Mouse (Mus musculus): ENCODE measurements around the gene Slx4. TPM values are rescaled to one million over a fixed set of nuclear protein-coding genes. Genes with fewer than 3 reads are reported as not detected.
A peak's percentile ranks its signal among the peaks of the same experiment; 100 is the strongest.

Gene Slx4
- polyA plus RNA-seq, 1 experiment from 2014 or later = 14.0 TPM

- Histone ChIP-seq H3K4me1 (no peaks in the 10 kb centered on the region), H3K27ac (no peak overlapping the region), H3K9me3 (replicated peaks) (no peaks in the 10 kb centered on the region), H3K27me3 (replicated peaks) (no peaks in the 10 kb centered on the region), H3K36me3 (peaks cover 83% of the 10 kb centered on the region), H3K9ac (no peak overlapping the region), H3K4me2 (no peak overlapping the region), H3K4me3 (no peak overlapping the region)
- no peak for ATAC-seq
- 43% methylated on average over 1 of the region's 1 CpGs for WGBS (ENCODE audit: insufficient replicate concordance)
Measured at GRCm38 (mm10) chr16:3934091-3934490, 69.5 kb downstream of the Slx4 start.

GRCm38 (mm10) chr16:3933536-3933935 is 70.0 kb downstream of the Slx4 start:
- no peak for ATAC-seq
- peaks cover 82% of the 10 kb centered on the region for H3K36me3 ChIP-seq
- no peak overlapping the region for H3K4me2 ChIP-seq
- no peaks in the 10 kb centered on the region for H3K4me1 ChIP-seq
- no peaks in the 10 kb centered on the region for H3K9me3 ChIP-seq (replicated peaks)
- H3K27ac ChIP-seq = no peak overlapping the region
- H3K27me3 ChIP-seq (replicated peaks) = no peaks in the 10 kb centered on the region
- WGBS (ENCODE audit: insufficient replicate concordance) = 75% methylated on average over 6 of the region's 6 CpGs
- no peak overlapping the region for H3K9ac ChIP-seq
- no peak overlapping the region for H3K4me3 ChIP-seq

GRCm38 (mm10) chr16:3929151-3929550 is 74.4 kb downstream of the Slx4 start:
- WGBS (ENCODE audit: insufficient replicate concordance) = 59% methylated on average over 7 of the region's 7 CpGs

More at GRCm38 (mm10) chr16:3929151-3929550, 74.4 kb downstream of the Slx4 start:
- no peaks in the 10 kb centered on the region for H3K27me3 ChIP-seq (replicated peaks)
- no peaks in the 10 kb centered on the region for H3K4me1 ChIP-seq
- peaks cover 73% of the 10 kb centered on the region for H3K36me3 ChIP-seq
- peak; percentile 30; the same call in 1 of the 2 replicates for ATAC-seq
- H3K27ac ChIP-seq = no peak overlapping the region
- H3K9ac ChIP-seq = no peak overlapping the region
- H3K4me3 ChIP-seq = no peak overlapping the region
- no peak overlapping the region for H3K4me2 ChIP-seq
- no peaks in the 10 kb centered on the region for H3K9me3 ChIP-seq (replicated peaks)

Other genes starting within 250 kb of the Slx4 start
- not detected in 2 replicates for gene Olfr15, start 172.9 kb downstream of the Slx4 start, polyA plus RNA-seq (2016; fragmentation: Nextera tagmentation; extraction: Ambion mirVana)
- gene Zfp174, start 156.5 kb downstream of the Slx4 start, polyA plus RNA-seq (2016; fragmentation: Nextera tagmentation; extraction: Ambion mirVana) = 0.38 and 0.41 TPM in 2 replicates
- 28.1 and 30.3 TPM in 2 replicates for gene Naa60, start 131.4 kb downstream of the Slx4 start, polyA plus RNA-seq (2016; fragmentation: Nextera tagmentation; extraction: Ambion mirVana)
- gene Zfp597, start 119.2 kb downstream of the Slx4 start, polyA plus RNA-seq (2016; fragmentation: Nextera tagmentation; extraction: Ambion mirVana) = 3.0 and 3.2 TPM in 2 replicates
- gene Gm20695, start 119.1 kb downstream of the Slx4 start, polyA plus RNA-seq (2016; fragmentation: Nextera tagmentation; extraction: Ambion mirVana) = 0.81 and 1.2 TPM in 2 replicates
- gene 1700037C18Rik, start 95.1 kb downstream of the Slx4 start, polyA plus RNA-seq (2016; fragmentation: Nextera tagmentation; extraction: Ambion mirVana) = 3.1 and 3.9 TPM in 2 replicates
- gene Cluap1, start 95.0 kb downstream of the Slx4 start, polyA plus RNA-seq (2016; fragmentation: Nextera tagmentation; extraction: Ambion mirVana) = 12.4 and 12.5 TPM in 2 replicates
- 0.38 and 0.55 TPM in 2 replicates for gene Nlrc3, start 27.1 kb downstream of the Slx4 start, polyA plus RNA-seq (2016; fragmentation: Nextera tagmentation; extraction: Ambion mirVana)
- 2.1 and 3.2 TPM in 2 replicates for gene Dnase1, start 33.2 kb upstream of the Slx4 start, polyA plus RNA-seq (2016; fragmentation: Nextera tagmentation; extraction: Ambion mirVana)
- gene Trap1, start 74.1 kb upstream of the Slx4 start, polyA plus RNA-seq (2016; fragmentation: Nextera tagmentation; extraction: Ambion mirVana) = 99.4 and 104 TPM in 2 replicates
- gene Crebbp, start 210.2 kb upstream of the Slx4 start, polyA plus RNA-seq (2016; fragmentation: Nextera tagmentation; extraction: Ambion mirVana) = 11.6 and 12.1 TPM in 2 replicates

All from liver, embryonic 12.5 days (tissue).